Mouse (Mus musculus) granulocyte monocyte progenitor cell, adult 5-6 weeks (primary cell): Measurements from ENCODE around the gene Gm29423. TPM values are rescaled to one million over a fixed set of nuclear protein-coding genes. Genes with fewer than 3 reads are reported as not detected.
"Not testable (repeated sequence)": the region's sequence is repeated elsewhere in the genome, so short reads cannot be mapped to it uniquely, and the experiment has no call there.

Experiments
- ATAC-seq: replicated peaks from 2 replicates; pipeline ENCODE4 v1.8.0; 2016; ENCODE audit warnings: mild to moderate bottlenecking, moderate TSS enrichment, inconsistent platforms; ENCODE audit not compliant: poor library complexity, severe bottlenecking
- total RNA-seq, 2 experiments: library from RNA; stranded (forward) in 1 of 2; stranded (reverse) in 1 of 2; fragments of 200-712, 200-1000 nt in 1 of 2; fragments of >200 nt in 1 of 2; fragmentation: Nextera tagmentation in 1 of 2; gene quantifications; 2 replicates each; pipeline ENCODE4 v1.2.3; 2014 to 2017

Gm29423 gene
- not detected in 2 replicates for total RNA-seq (2014; fragmentation: Nextera tagmentation)
- total RNA-seq (2017): not detected in 2 replicates

DNA sequence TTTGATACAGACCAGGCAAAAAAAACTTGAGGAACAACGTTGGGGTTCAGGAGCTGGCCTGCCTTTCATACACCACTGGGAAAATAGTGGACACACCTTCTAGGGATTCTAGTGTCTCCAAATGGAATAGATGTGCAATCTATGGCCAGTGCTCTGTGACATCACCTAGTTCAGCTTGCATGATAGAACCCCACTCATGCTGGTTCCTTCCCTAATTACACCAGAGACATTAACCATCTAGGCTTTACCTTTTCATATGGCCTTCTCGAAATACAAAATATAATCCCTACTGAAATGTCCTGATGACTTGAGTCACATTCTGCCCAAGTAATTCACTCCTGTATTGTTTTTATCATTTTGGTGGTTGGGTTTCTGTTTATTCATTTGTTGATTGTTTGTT is at the start of gene Gm29423, which contains the start of gene Gm29644:
Gm29423 (minus strand) TSS at position 101 of the 400 bp plus-strand sequence.
Gm29644 (minus strand) TSS at position 157 of the 400 bp plus-strand sequence.
- ATAC-seq: not testable (repeated sequence)

DNA sequence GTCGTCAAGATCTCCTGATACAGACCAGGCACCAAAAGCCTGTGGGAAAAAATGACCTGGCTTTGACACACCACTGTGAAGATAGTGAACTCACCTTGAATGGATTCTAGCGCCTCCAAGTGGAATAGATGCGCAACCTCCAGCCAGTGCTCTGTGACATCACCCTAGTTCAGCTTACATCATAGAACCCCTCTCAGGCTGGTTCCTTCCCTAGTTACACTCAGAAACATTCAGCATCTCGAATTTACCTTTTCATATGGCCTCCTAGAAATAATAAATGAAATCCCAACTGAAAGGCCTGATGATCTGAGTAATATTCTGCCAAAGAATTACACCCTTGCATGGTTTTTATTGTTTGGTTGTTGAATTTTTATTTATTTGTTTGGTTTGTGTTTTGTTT is 29.5 kb downstream of the Gm29423 start, which contains the start of gene Gm21118:
Gm21118 (minus strand) TSS at position 101 of the 400 bp plus-strand sequence.
- not testable (repeated sequence) for ATAC-seq

Other genes with a start within 250 kb of the Gm29423 start
- gene Gm21118, start 29.6 kb downstream of the Gm29423 start, total RNA-seq (2014; fragmentation: Nextera tagmentation): not detected in 2 replicates
- not detected in 2 replicates for gene Gm21118, start 29.6 kb downstream of the Gm29423 start, total RNA-seq (2017)
- not detected in 2 replicates for gene Gm29644, start 56 bp upstream of the Gm29423 start, total RNA-seq (2014; fragmentation: Nextera tagmentation)
- not detected in 2 replicates for gene Gm29644, start 56 bp upstream of the Gm29423 start, total RNA-seq (2017)
- not detected in 2 replicates for gene Gm20888, start 138.6 kb upstream of the Gm29423 start, total RNA-seq (2014; fragmentation: Nextera tagmentation)
- not detected in 2 replicates for gene Gm20888, start 138.6 kb upstream of the Gm29423 start, total RNA-seq (2017)